8 mouse cellular contexts compared by ENCODE assay signal in the genomic region with DNA sequence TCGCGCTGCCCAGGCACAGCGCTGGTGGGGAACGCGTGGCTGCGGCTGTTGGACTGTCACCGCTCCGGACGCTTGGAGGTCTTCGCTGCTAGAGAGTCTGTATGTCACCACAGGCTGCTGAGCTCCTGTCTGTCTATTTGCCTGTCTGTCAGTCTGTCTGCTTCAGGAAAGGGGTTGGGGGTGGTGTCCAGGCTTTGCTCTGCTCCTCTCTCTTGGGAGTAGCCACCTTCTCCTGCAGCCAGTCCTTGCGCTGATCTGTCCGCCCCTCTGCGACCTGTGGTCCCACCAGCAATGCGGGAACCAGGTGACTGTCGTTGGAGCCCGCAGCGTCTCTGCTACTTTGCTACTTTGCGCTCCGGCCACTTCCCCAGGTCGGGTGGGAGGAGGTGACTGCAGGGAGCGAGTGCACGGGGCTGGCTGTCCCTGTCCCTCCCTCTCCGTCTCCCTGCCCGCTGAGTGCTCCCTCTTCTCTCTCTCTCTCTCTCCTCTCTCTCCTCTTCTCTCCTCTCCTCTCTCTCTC. TPM values are rescaled to one million over a fixed set of nuclear protein-coding genes. Genes with fewer than 3 reads are reported as not detected.
DNase-seq lines count a peak whose midpoint lies in the region; ATAC-seq and TF ChIP-seq lines count a peak whose summit lies in the region.

No protein-coding gene starts in this region.

- 0% methylated on average over 24 of the region's 24 CpGs for WGBS in heart, embryonic 11.5 days (ENCODE audit: insufficient replicate concordance)
- under 1% methylated on average over 24 of the region's 24 CpGs for WGBS in embryonic facial prominence, embryonic 11.5 days
- 0% methylated on average over 24 of the region's 24 CpGs for WGBS in hindbrain, postnatal 0 days
- under 1% methylated on average over 24 of the region's 24 CpGs for WGBS in midbrain, embryonic 16.5 days

- no peak; the same call in 1 of the 2 replicates for ATAC-seq in heart, embryonic 11.5 days (replicated peaks; ENCODE audit: insufficient number of reproducible peaks, low FRiP score, low TSS enrichment)
- no peak; the same call in 1 of the 2 replicates for ATAC-seq in embryonic facial prominence, embryonic 11.5 days (replicated peaks; ENCODE audit: insufficient number of reproducible peaks, low FRiP score, low TSS enrichment, low read depth)
- ATAC-seq in hindbrain, postnatal 0 days, result peak; percentile 63
- ATAC-seq in midbrain, embryonic 16.5 days, result peak; percentile 66

- H3K4me2 ChIP-seq in heart, embryonic 11.5 days, result peak overlapping the region; percentile 93
- H3K4me2 ChIP-seq in embryonic facial prominence, embryonic 11.5 days (ENCODE audit: low read depth, low read length), result peak overlapping the region; percentile 85
- H3K4me2 ChIP-seq in hindbrain, postnatal 0 days (ENCODE audit: low read depth, low read length), result peak overlapping the region; percentile 81
- peak overlapping the region; percentile 77 for H3K4me2 ChIP-seq in midbrain, embryonic 16.5 days (ENCODE audit: low read length)

- H3K9ac ChIP-seq in heart, embryonic 11.5 days (ENCODE audit: low read depth, low read length), result no peak overlapping the region
- peak overlapping the region; percentile 14; the same call in 1 of the 2 replicates for H3K9ac ChIP-seq in embryonic facial prominence, embryonic 11.5 days (replicated peaks; ENCODE audit: low read length)
- peak overlapping the region; percentile 80 for H3K9ac ChIP-seq in hindbrain, postnatal 0 days (replicated peaks; ENCODE audit: low read length)
- H3K9ac ChIP-seq in midbrain, embryonic 16.5 days (ENCODE audit: low read depth, low read length), result peak overlapping the region; percentile 95

- no peak overlapping the region for H3K27ac ChIP-seq in heart, embryonic 11.5 days (ENCODE audit: low read depth, low read length)
- no peak overlapping the region for H3K27ac ChIP-seq in embryonic facial prominence, embryonic 11.5 days (replicated peaks; ENCODE audit: low read depth, low read length)
- H3K27ac ChIP-seq in hindbrain, postnatal 0 days, result peak overlapping the region; percentile 94
- peak overlapping the region; percentile 98 for H3K27ac ChIP-seq in midbrain, embryonic 16.5 days (ENCODE audit: low read length)

- peaks cover 47% of the 10 kb centered on the region for H3K27me3 ChIP-seq in heart, embryonic 11.5 days (ENCODE audit: control insufficient read depth, insufficient read depth, low read length)
- H3K27me3 ChIP-seq in embryonic facial prominence, embryonic 11.5 days (ENCODE audit: control insufficient read depth, insufficient read depth, low read length), result peaks cover 26% of the 10 kb centered on the region
- H3K27me3 ChIP-seq in hindbrain, postnatal 0 days (ENCODE audit: insufficient read depth, low read length), result no peaks in the 10 kb centered on the region
- H3K27me3 ChIP-seq in midbrain, embryonic 16.5 days (ENCODE audit: control insufficient read depth, insufficient read depth, low read depth, low read length), result no peaks in the 10 kb centered on the region

- H3K4me3 ChIP-seq in heart, embryonic 11.5 days (ENCODE audit: low read depth, low read length), result peak overlapping the region; percentile 50
- H3K4me3 ChIP-seq in embryonic facial prominence, embryonic 11.5 days (ENCODE audit: low read depth, low read length), result peak overlapping the region; percentile 41
- H3K4me3 ChIP-seq in hindbrain, postnatal 0 days (ENCODE audit: low read length), result peak overlapping the region; percentile 60
- peak overlapping the region; percentile 74 for H3K4me3 ChIP-seq in midbrain, embryonic 16.5 days (ENCODE audit: low read depth, low read length)

- H3K36me3 ChIP-seq in heart, embryonic 11.5 days (ENCODE audit: control insufficient read depth, insufficient read depth, low read length), result no peaks in the 10 kb centered on the region
- no peaks in the 10 kb centered on the region for H3K36me3 ChIP-seq in embryonic facial prominence, embryonic 11.5 days (replicated peaks; ENCODE audit: control insufficient read depth, insufficient read depth, low read depth, low read length)
- no peaks in the 10 kb centered on the region for H3K36me3 ChIP-seq in hindbrain, postnatal 0 days (ENCODE audit: insufficient read depth, low read length)
- no peaks in the 10 kb centered on the region for H3K36me3 ChIP-seq in midbrain, embryonic 16.5 days (ENCODE audit: control insufficient read depth, insufficient read depth, low read length)

- intact Hi-C loops in heart, postnatal 36 days (cut with DNase I), result no loop called here

- peaks cover 5% of the 10 kb centered on the region; the same call in 1 of the 2 replicates for H3K4me1 ChIP-seq in heart, embryonic 11.5 days (ENCODE audit: control insufficient read depth, insufficient read depth, low read length)
- H3K4me1 ChIP-seq in embryonic facial prominence, embryonic 11.5 days (ENCODE audit: control insufficient read depth, insufficient read depth, low read length), result peaks cover 3% of the 10 kb centered on the region
- H3K4me1 ChIP-seq in hindbrain, postnatal 0 days (ENCODE audit: insufficient read depth, low read length), result no peaks in the 10 kb centered on the region; the same call in 1 of the 2 replicates
- H3K4me1 ChIP-seq in midbrain, embryonic 16.5 days (ENCODE audit: control insufficient read depth, insufficient read depth, low read length), result peaks cover 3% of the 10 kb centered on the region; the same call in 1 of the 2 replicates

- DNase-seq in heart, postnatal 36 days, result no peak
- DNase-seq in T-cell, adult 2 months (ENCODE audit: low spot score), result peak; percentile 5
- peak; percentile 2 for DNase-seq in embryonic facial prominence, embryonic 11.5 days (ENCODE audit: low spot score)
- DNase-seq in hindbrain, postnatal 0 days (ENCODE audit: low spot score), result peak; percentile 53
- DNase-seq in thymus, postnatal 25 days, result peak; percentile 63
- no peak for DNase-seq in kidney, postnatal 36 days

- no peak for TF ChIP-seq CTCF in hindbrain, postnatal 0 days (IDR thresholded peaks at IDR 0.05; ENCODE audit: low read depth)

- H3K9me3 ChIP-seq in heart, embryonic 11.5 days (replicated peaks; ENCODE audit: control insufficient read depth, low read length), result no peaks in the 10 kb centered on the region
- no peaks in the 10 kb centered on the region for H3K9me3 ChIP-seq in embryonic facial prominence, embryonic 11.5 days (replicated peaks; ENCODE audit: control insufficient read depth, low read length)
- no peaks in the 10 kb centered on the region for H3K9me3 ChIP-seq in hindbrain, postnatal 0 days (ENCODE audit: low read length)
- no peaks in the 10 kb centered on the region for H3K9me3 ChIP-seq in midbrain, embryonic 16.5 days (replicated peaks; ENCODE audit: control insufficient read depth, low read length, poor library complexity, severe bottlenecking)

RNA-seq across cellular contexts. Expression of a gene that starts 1.2 kb away (rescaled TPM):
- 1.7 and 3.1 TPM in 2 replicates for polyA plus RNA-seq in heart, embryonic 11.5 days (2014; fragmentation: Nextera tagmentation; extraction: Ambion mirVana)
- 1 to 10 TPM in 1 of 2 experiments, under 1 TPM in 1; 0.78 to 1.9 TPM for total RNA-seq in heart, postnatal 36 days (2021)
- 3.1 and 3.6 TPM in 2 replicates for polyA plus RNA-seq in embryonic facial prominence, embryonic 11.5 days (2014; fragmentation: Nextera tagmentation; extraction: Ambion mirVana)
- 80.5 and 88.0 TPM in 2 replicates for total RNA-seq in hindbrain, postnatal 0 days (2014; rRNA removed)
- polyA plus RNA-seq in hindbrain, postnatal 0 days (2015; fragmentation: Nextera tagmentation; extraction: Ambion mirVana), result 60.9 and 64.6 TPM in 2 replicates
- 56.9 and 60.3 TPM in 2 replicates for polyA plus RNA-seq in midbrain, embryonic 16.5 days (2015; fragmentation: Nextera tagmentation; extraction: Ambion mirVana)

Comparison
In these comparisons a context has a peak if more than half of its experiments do, and no peak if none do; other contexts are left out.
1. ATAC-seq: peak in hindbrain, postnatal 0 days (single experiment) and midbrain, embryonic 16.5 days (single experiment); none in heart, embryonic 11.5 days (single experiment) and embryonic facial prominence, embryonic 11.5 days (single experiment).
2. H3K27ac ChIP-seq: peak in hindbrain, postnatal 0 days (single experiment) and midbrain, embryonic 16.5 days (single experiment); none in heart, embryonic 11.5 days (single experiment) and embryonic facial prominence, embryonic 11.5 days (single experiment).
3. DNase-seq: peak in T-cell, adult 2 months (single experiment), embryonic facial prominence, embryonic 11.5 days (single experiment), hindbrain, postnatal 0 days (single experiment) and thymus, postnatal 25 days (single experiment); none in heart, postnatal 36 days (0 of 2) and kidney, postnatal 36 days (0 of 2).
4. RNA of a gene that starts 1.2 kb away (polyA plus RNA-seq): 60.9 to 64.6 TPM in hindbrain, postnatal 0 days and 56.9 to 60.3 TPM in midbrain, embryonic 16.5 days; 3.1 to 3.6 TPM in embryonic facial prominence, embryonic 11.5 days and 1.7 to 3.1 TPM in heart, embryonic 11.5 days; every median in the first group is over 10 times any median in the second.
5. Peak in every context shown above with its lines, with median percentiles within 50 percentile points of each other: H3K4me2 ChIP-seq and H3K4me3 ChIP-seq.